Mouse (Mus musculus): ENCODE measurements at regions not wholly inside any gene's neighbourhood (a gene's known extent, or its start where the extent isn't known, plus 50 kb on each side); places are given as distances from the start of the nearest gene placed in this dataset.

- TF ChIP-seq POLR2A (IDR thresholded peaks at IDR 0.05; ENCODE audit: borderline replicate concordance, extremely low read depth, insufficient read depth, insufficient read length, poor library complexity, severe bottlenecking) (no peak), CTCF (IDR thresholded peaks at IDR 0.05; ENCODE audit: borderline replicate concordance, extremely low read depth, insufficient read depth, insufficient read length) (no peak)
Observed at GRCm38 (mm10) chr16:93193921-93194481, 368.1 kb upstream of the Runx1 start.

All from brain, embryonic 14.5 days (tissue).